Mouse (Mus musculus) fibroblast of lung, adult 2 months (primary cell): Measurements from ENCODE around the gene Gvin1.
"Not testable (repeated sequence)": the region's sequence is repeated elsewhere in the genome, so short reads cannot be mapped to it uniquely, and the experiment has no call there.

Experiments
- DNase-seq: peaks from one replicate; pipeline ENCODE4 v3.0.0-alpha.2; 2011; ENCODE audit warnings: low read depth

Gene Gvin1

GRCm38 (mm10) chr7:106215177-106215576, at the start of gene Gvin1:
Gene Gvin1, minus strand, starts transcription at chr7:106215326.
- DNase-seq, result not testable (repeated sequence)

- no peak for DNase-seq
These were observed 36.9 kb upstream of the Gvin1 start for GRCm38 (mm10) chr7:106251844-106252517.

GRCm38 (mm10) chr7:106248922-106249321, 33.8 kb upstream of the Gvin1 start:
- no peak for DNase-seq

- no peak for DNase-seq
These were observed 33.1 kb upstream of the Gvin1 start for GRCm38 (mm10) chr7:106248245-106248644.

GRCm38 (mm10) chr7:106245601-106246000, 30.5 kb upstream of the Gvin1 start:
- DNase-seq, result no peak

- not testable (repeated sequence) for DNase-seq
These were observed 25.6 kb upstream of the Gvin1 start for GRCm38 (mm10) chr7:106240484-106241275.

GRCm38 (mm10) chr7:106237192-106237465, 22.0 kb upstream of the Gvin1 start:
- DNase-seq, result no peak

GRCm38 (mm10) chr7:106236327-106237191, 21.4 kb upstream of the Gvin1 start:
- no peak for DNase-seq

- DNase-seq, result no peak
These were observed 20.5 kb upstream of the Gvin1 start for GRCm38 (mm10) chr7:106235596-106235995.

- not testable (repeated sequence) for DNase-seq
These were observed 784 bp upstream of the Gvin1 start for GRCm38 (mm10) chr7:106215910-106216309.

- not testable (repeated sequence) for DNase-seq
These were observed 1.4 kb downstream of the Gvin1 start for GRCm38 (mm10) chr7:106213770-106214169.

GRCm38 (mm10) chr7:106206630-106207029, 8.5 kb downstream of the Gvin1 start:
- not testable (repeated sequence) for DNase-seq

GRCm38 (mm10) chr7:106177065-106177464, 38.1 kb downstream of the Gvin1 start:
- not testable (repeated sequence) for DNase-seq

- not testable (repeated sequence) for DNase-seq
These were observed 69.9 kb downstream of the Gvin1 start for GRCm38 (mm10) chr7:106145013-106145754.

- not testable (repeated sequence) for DNase-seq
These were observed 73.8 kb downstream of the Gvin1 start for GRCm38 (mm10) chr7:106141128-106141895.

GRCm38 (mm10) chr7:106117090-106117948, 97.8 kb downstream of the Gvin1 start:
- DNase-seq, result not testable (repeated sequence)
